Mouse (Mus musculus): ENCODE data around the gene Lepr. TPM values are rescaled to one million over a fixed set of nuclear protein-coding genes. Genes with fewer than 3 reads are reported as not detected.

The Lepr gene
- polyA plus RNA-seq (2012; rRNA removed) = 3.2 and 5.6 TPM in 2 replicates

GRCm38 (mm10) chr4:101717367-101718121, at the start of gene Lepr:
Gene Lepr (plus strand): TSS chr4:101717404.

GRCm38 (mm10) chr4:101843923-101844322, 126.7 kb downstream of the Lepr start, which contains the start of gene B020004J07Rik:
Gene B020004J07Rik (minus strand): TSS chr4:101844023.

Other genes with a start within 250 kb of the Lepr start
- 36.4 and 39.0 TPM in 2 replicates for gene Dnajc6, start 220.8 kb upstream of the Lepr start, polyA plus RNA-seq (2012; rRNA removed)
- gene Leprot, start 69.7 kb upstream of the Lepr start, polyA plus RNA-seq (2012; rRNA removed) = 88.2 and 90.4 TPM in 2 replicates
- gene B020004J07Rik, start 126.6 kb downstream of the Lepr start, polyA plus RNA-seq (2012; rRNA removed) = not detected in 2 replicates
- not detected in 2 replicates for gene C130073F10Rik, start 176.4 kb downstream of the Lepr start, polyA plus RNA-seq (2012; rRNA removed)
- not detected in 2 replicates for gene Gm12800, start 191.7 kb downstream of the Lepr start, polyA plus RNA-seq (2012; rRNA removed)
- gene Gm12794, start 223.0 kb downstream of the Lepr start, polyA plus RNA-seq (2012; rRNA removed) = not detected in 2 replicates